Mouse (Mus musculus) NIH3T3 (cell line): Measurements from ENCODE around the gene Rpl36a.

Experiments
- DNase-seq: peaks from one replicate; pipeline ENCODE4 v3.0.0-alpha.2; 2012; ENCODE audit warnings: low read depth

Rpl36a gene

DNA sequence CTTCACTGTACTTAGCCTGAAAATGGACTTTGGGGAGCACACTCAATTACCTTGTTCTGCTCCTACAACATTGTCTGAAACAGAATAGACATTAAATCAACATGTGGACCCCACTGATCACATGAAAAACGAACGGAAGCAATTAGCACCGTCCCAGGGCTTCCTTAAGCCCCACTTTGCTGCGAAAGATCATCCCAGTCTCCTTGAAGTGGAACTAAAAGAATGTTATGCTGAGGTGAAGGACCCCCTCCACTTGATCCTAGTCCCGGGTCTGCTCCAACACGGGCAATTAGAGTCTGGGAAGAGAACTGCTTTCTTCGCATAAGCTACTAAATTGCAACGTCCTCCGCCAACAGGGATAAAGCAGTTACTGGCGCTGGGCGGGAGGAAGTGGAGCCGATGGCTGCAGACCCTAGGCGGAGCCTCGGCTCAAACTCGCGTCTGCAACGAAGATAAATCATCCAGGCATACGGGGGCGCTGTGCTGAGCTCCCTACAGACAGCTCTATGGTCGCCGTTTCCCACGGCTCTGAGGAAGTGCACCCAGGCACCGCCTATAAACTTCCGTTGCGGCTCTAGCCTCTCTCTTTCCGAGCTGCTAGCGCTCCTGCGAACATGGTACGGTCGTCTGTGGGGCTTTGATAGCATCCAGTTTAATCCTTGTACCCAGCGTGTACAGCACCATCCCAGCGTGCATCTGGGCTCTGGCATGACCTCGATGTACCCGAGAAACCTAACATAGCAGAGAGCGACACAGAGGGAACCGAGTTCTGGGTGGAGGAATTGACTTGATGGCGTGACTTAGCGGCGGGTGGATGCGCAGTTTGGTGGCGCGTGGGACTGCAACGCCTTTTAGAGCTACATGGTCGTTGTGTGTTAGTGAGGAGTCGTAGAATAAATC is at the start of gene Rpl36a:
Gene Rpl36a, plus strand, starts transcription at position 552 of the 900 bp plus-strand sequence.
- DNase-seq = peak; percentile 94

DNA sequence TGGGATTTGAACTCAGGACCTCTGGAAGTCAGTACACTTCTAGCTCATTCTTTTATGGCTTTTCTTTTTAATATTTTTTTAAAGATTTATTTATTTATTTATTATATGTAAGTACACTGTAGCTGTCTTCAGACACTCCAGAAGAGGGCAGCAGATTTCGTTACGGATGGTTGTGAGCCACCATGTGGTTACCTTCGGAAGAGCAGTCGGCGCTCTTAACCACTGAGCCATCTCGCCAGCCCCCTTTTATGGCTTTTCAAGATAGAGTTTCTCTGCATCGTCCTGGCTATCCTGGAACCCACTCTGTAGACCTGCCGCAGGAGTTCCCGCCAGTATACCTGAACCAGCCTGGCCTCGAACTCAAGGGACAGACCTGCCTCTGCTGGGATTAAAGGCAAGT is 45.7 kb upstream of the Rpl36a start:
- peak; percentile 16 for DNase-seq

DNA sequence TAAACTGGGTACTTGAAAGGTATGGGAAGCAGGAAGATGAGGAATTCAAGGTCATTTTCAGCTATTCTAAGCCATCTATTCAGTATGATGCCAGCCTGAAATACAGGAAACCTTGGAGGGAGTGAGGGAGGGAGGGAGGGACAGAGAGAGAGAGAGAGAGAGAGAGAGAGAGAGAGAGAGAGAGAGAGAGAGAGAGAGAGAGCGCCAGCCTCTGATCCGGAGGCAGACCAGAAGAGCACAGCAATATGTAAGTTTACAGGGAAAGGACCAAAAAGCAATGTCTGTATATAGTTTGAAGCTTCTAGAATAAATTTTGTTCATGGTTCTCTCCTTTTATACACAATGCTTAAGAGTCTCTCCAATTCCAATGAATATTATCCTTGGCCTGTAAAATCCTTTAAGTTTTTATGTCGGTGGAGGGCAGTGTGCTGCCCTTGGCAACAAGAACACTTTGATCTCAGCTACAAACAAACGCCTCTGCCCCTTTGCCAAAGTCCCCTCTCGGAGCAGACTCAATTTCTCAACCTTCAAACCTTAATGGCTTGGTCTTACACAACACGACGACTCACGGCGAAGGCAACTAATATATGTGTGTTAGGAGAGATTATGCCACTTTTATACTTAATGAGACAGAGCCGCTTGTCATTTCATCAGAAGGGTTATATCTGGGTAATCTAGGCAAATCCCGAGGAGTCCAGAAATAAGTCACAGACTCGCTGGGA is 44.9 kb upstream of the Rpl36a start:
- DNase-seq = peak; percentile 26

DNA sequence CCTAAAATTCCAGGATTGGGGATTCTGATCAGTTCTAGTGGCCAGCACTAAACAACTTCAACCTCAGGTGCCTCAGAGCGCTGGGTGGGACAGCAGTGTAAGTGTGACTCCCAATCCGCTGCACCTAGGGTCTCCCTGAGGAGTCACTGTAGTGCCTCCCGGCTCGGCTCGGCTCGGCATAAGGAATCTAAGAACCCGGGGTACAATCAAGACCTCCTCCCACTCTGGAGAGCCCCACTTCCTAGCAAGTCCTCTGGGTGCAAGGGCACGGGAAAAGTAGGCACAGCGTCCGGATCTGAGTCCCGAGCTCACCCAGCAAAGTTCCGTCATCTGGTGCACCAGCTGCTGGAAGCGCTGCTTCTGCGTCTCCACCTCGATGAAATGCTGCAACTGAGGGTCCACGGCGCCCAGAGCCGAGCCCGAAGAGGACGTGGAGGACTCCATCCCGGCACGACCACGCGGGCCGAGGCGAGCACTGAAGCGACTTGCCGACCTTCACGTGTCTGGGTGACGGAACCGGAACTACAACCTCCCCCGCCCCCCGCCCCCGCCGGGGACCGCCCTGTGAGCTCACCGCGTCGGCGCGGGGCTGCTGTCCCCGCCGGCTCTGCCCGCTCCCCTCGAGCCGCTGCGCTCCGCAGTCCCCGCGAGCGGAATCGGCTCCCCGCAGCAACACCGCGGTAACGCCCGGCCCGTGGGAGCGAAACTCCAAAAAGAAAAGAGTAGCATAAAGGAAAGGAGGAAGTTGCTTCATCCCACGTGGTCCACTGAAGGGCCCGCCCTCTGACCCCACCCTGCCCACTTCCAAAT is 44.1 kb upstream of the Rpl36a start, which contains the start of gene Timm8a1:
Gene Timm8a1, minus strand, starts transcription at position 721 of the 810 bp plus-strand sequence.
- DNase-seq = peak; percentile 67

- no peak for DNase-seq
Measured at GRCm38 (mm10) chrX:134541955-134542308, 43.5 kb upstream of the Rpl36a start.

GRCm38 (mm10) chrX:134547330-134547729 is 38.1 kb upstream of the Rpl36a start:
- DNase-seq = no peak

DNA sequence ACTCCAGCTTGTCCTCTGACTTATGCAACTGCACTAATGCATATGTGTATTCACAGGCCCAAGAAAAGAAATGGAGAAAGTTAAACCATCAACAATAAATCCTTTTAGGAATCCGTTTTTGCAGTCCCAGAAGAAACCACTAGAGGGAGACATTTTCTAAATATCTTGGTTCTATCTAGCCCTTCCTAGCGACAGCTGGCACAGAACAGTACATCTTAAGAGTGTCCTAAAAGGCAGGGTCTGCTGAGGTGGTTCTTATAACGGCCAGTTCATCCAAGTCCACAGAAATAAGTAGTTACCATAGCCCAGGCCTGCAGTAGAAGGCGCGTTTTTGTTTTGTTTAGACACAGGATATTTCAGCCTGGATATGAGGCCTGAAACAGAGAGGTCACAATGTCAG is 34.6 kb upstream of the Rpl36a start:
- peak; percentile 80 for DNase-seq

- DNase-seq = no peak
Measured at GRCm38 (mm10) chrX:134553326-134553725, 32.1 kb upstream of the Rpl36a start.

GRCm38 (mm10) chrX:134554425-134554824 is 31.0 kb upstream of the Rpl36a start:
- DNase-seq = no peak

DNA sequence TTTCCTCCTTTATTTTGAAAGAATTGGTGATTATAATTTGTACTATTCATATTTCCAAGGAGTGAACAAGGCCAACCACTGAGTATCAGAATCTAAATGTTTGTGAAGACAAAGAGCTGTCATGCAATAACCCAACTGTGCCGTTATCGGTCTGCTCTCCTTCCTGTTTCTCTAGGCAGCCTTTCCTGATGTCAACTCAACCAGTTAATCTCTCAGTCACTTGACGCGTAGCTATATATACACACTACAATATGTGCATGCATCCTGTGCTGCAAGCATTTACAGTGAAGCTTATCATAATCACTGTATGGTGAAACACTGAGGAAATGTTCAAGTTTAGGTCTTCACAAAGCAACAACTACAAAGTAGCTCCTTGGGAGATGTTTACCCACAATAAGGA is 21.1 kb upstream of the Rpl36a start:
- DNase-seq = no peak

GRCm38 (mm10) chrX:134566536-134567222 is 18.8 kb upstream of the Rpl36a start:
- no peak for DNase-seq

DNA sequence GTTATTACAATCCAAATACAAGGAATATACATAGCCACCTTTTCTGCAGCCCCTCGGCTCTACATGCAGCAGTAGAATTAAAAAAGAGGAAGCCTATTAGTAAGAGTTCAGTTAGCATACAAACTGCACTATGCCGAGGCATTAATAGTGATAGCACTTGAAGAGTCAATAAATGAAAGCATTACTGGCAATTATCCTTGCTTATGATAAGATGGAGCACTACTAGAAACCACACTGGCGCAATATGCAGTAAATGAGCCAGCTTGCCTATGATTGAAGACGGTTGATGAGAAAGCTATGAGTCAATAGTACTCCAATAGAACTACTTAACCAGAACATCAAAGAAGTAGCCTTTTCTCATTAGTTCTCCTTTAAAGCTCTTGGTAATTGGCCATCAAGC is 7.6 kb upstream of the Rpl36a start:
- no peak for DNase-seq

DNA sequence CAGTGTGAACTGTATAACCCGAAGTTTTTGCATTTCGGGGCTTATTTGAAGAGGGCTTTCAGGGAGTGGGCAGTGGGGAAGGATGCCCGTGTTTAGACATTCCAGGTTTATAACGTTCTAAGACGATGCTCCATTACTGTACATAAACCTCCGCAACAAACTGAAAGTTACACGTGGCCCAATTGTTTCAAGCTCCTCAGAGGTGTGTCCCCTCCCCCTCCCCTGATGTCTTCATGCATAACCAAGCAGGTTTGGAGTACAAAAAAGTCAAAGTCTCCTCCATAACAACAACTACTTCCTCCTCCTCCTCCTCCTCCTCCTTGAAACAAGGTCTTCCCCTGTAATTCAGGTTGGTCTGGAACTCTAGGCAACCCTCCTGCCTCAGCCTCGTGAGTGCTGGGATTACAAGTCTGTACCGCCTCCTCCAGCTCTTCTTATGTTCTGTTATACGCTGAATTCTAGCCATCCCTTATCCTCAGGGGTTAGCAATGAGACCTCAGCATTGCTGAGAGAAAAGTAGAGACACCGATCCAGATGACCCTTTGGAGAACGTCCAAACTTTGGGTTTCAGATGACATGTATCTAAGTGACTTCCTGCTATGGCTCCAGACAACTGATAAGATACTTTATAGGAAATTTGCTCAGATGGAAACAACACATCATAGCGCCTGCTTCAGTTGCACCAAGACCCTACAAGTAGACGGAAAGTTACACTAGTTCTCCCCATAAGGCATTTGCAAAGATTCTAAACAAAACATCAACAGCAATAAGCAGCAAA is 4.7 kb upstream of the Rpl36a start:
- no peak for DNase-seq

- DNase-seq = no peak
Measured at GRCm38 (mm10) chrX:134582270-134582669, 3.2 kb upstream of the Rpl36a start.

GRCm38 (mm10) chrX:134582888-134583669 is 2.4 kb upstream of the Rpl36a start, which contains the start of gene Btk:
Btk (minus strand) TSS chrX:134583570.
- no peak for DNase-seq

- DNase-seq = no peak
Measured at GRCm38 (mm10) chrX:134586447-134586846, 993 bp downstream of the Rpl36a start.

GRCm38 (mm10) chrX:134588261-134588660 is 2.8 kb downstream of the Rpl36a start:
- DNase-seq = peak; percentile 57

- no peak for DNase-seq
Measured at GRCm38 (mm10) chrX:134588997-134589396, 3.5 kb downstream of the Rpl36a start.

DNA sequence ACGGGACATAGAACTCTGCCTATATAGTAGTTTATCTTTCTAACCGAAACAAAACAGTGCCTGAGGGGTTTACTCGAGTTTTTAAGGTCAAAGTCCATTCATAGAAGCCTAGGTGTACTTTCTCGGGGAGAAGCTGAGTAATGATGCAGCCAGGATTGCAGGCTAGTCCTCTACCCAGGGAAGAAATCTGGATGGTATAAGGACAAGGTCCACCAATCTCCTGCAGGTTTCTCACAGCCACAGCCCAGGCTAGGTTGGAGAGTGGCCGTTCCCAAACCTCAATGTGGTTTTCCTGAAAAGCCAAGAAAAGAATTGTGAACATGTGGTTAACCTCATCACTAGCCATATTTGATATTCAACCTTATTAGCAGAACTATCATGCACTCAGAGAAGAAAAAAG is 4.4 kb downstream of the Rpl36a start:
- DNase-seq = no peak
